Mouse (Mus musculus) regulatory T cell (primary cell): ENCODE measurements at regions not wholly inside any gene's neighbourhood (a gene's known extent, or its start where the extent isn't known, plus 50 kb on each side); places are given as distances from the start of the nearest gene placed in this dataset.

ENCODE experiments used
- in situ Hi-C: fragments of 300-600 bp; cut with MboI, MseI; formaldehyde crosslinking; loops from one replicate; pipeline ENCODE4 v1.15.1; 2025; ENCODE audit warnings: high pct_unique_total_duplicates

- in situ Hi-C loops = no loop called here
Measured at GRCm38 (mm10) chrX:166980504-166980903, 228.6 kb downstream of the Tmsb4x start.

GRCm38 (mm10) chrX:166977029-166977428, 232.1 kb downstream of the Tmsb4x start:
- in situ Hi-C loops = no loop called here

- in situ Hi-C loops = no loop called here
Measured at GRCm38 (mm10) chrX:166971721-166972120, 237.4 kb downstream of the Tmsb4x start.

GRCm38 (mm10) chrX:166964656-166965582, 244.2 kb downstream of the Tmsb4x start:
- in situ Hi-C loops = no loop called here

- in situ Hi-C loops = no loop called here
Measured at GRCm38 (mm10) chrX:166952528-166953189, 256.5 kb downstream of the Tmsb4x start.

GRCm38 (mm10) chrX:166951011-166951410, 258.1 kb downstream of the Tmsb4x start:
- in situ Hi-C loops = no loop called here

GRCm38 (mm10) chrX:166945915-166946314, 263.2 kb downstream of the Tmsb4x start:
- in situ Hi-C loops = no loop called here

- in situ Hi-C loops = no loop called here
Measured at GRCm38 (mm10) chrX:166945476-166945875, 263.6 kb downstream of the Tmsb4x start.

GRCm38 (mm10) chrX:166933766-166934165, 275.3 kb downstream of the Tmsb4x start:
- in situ Hi-C loops = no loop called here

GRCm38 (mm10) chrX:166932472-166932871, 276.6 kb downstream of the Tmsb4x start:
- in situ Hi-C loops = no loop called here

- in situ Hi-C loops = no loop called here
Measured at GRCm38 (mm10) chrX:166931048-166931447, 278.1 kb downstream of the Tmsb4x start.

- in situ Hi-C loops = no loop called here
Measured at GRCm38 (mm10) chrX:166929716-166930420, 279.2 kb downstream of the Tmsb4x start.

GRCm38 (mm10) chrX:166915356-166915953, 293.7 kb downstream of the Tmsb4x start:
- in situ Hi-C loops = no loop called here

- in situ Hi-C loops = no loop called here
Measured at GRCm38 (mm10) chrX:166906602-166907001, 302.5 kb downstream of the Tmsb4x start.

- in situ Hi-C loops = no loop called here
Measured at GRCm38 (mm10) chrX:166900761-166901160, 308.4 kb downstream of the Tmsb4x start.

GRCm38 (mm10) chrX:166895199-166895598, 309.7 kb upstream of the Egfl6 start:
- in situ Hi-C loops = no loop called here

GRCm38 (mm10) chrX:166886417-166886816, 300.9 kb upstream of the Egfl6 start:
- in situ Hi-C loops = no loop called here

- in situ Hi-C loops = no loop called here
Measured at GRCm38 (mm10) chrX:166869515-166869914, 284.0 kb upstream of the Egfl6 start.

GRCm38 (mm10) chrX:166867692-166868091, 282.2 kb upstream of the Egfl6 start:
- in situ Hi-C loops = no loop called here
